Mouse (Mus musculus): ENCODE measurements around the gene Uqcc2. TPM values are rescaled to one million over a fixed set of nuclear protein-coding genes. Genes with fewer than 3 reads are reported as not detected.
A peak's percentile ranks its signal among the peaks of the same experiment; 100 is the strongest.

The Uqcc2 gene
- total RNA-seq, 1 experiment from 2014 or later, result 182 TPM

- no peak for DNase-seq
These were observed 21.2 kb upstream of the Uqcc2 start for GRCm38 (mm10) chr17:27154881-27155280.

- DNase-seq, result peak; percentile 40
These were observed 20.5 kb upstream of the Uqcc2 start for GRCm38 (mm10) chr17:27154256-27154655.

GRCm38 (mm10) chr17:27153773-27154193 lies 20.1 kb upstream of the Uqcc2 start:
- DNase-seq, result peak; percentile 89

GRCm38 (mm10) chr17:27152976-27153723 lies 19.4 kb upstream of the Uqcc2 start:
- DNase-seq, result no peak

- peak; percentile 66 for DNase-seq
These were observed 17.7 kb upstream of the Uqcc2 start for GRCm38 (mm10) chr17:27151411-27151810.

- peak; percentile 62 for DNase-seq
These were observed 17.2 kb upstream of the Uqcc2 start for GRCm38 (mm10) chr17:27150871-27151270.

- DNase-seq, result no peak
These were observed 12.7 kb upstream of the Uqcc2 start for GRCm38 (mm10) chr17:27146323-27146923.

GRCm38 (mm10) chr17:27144152-27144551 lies 10.4 kb upstream of the Uqcc2 start:
- no peak for DNase-seq

GRCm38 (mm10) chr17:27141971-27142450 lies 8.3 kb upstream of the Uqcc2 start:
- DNase-seq, result peak; percentile 66

GRCm38 (mm10) chr17:27140262-27140661 lies 6.5 kb upstream of the Uqcc2 start:
- DNase-seq, result no peak

GRCm38 (mm10) chr17:27139304-27139703 lies 5.6 kb upstream of the Uqcc2 start:
- DNase-seq, result no peak

- no peak for DNase-seq
These were observed 4.7 kb upstream of the Uqcc2 start for GRCm38 (mm10) chr17:27138396-27138795.

- DNase-seq, result no peak
These were observed 999 bp upstream of the Uqcc2 start for GRCm38 (mm10) chr17:27134715-27135114.

- no peak for DNase-seq
These were observed 471 bp upstream of the Uqcc2 start for GRCm38 (mm10) chr17:27134187-27134586.

- DNase-seq, result no peak
These were observed 1.5 kb downstream of the Uqcc2 start for GRCm38 (mm10) chr17:27132238-27132637.

GRCm38 (mm10) chr17:27131240-27131665 lies 2.5 kb downstream of the Uqcc2 start:
- DNase-seq, result peak; percentile 77

- DNase-seq, result peak; percentile 49
These were observed 3.5 kb downstream of the Uqcc2 start for GRCm38 (mm10) chr17:27130246-27130645.

- DNase-seq, result no peak
These were observed 3.9 kb downstream of the Uqcc2 start for GRCm38 (mm10) chr17:27129819-27130218.

- DNase-seq, result no peak
These were observed 4.4 kb downstream of the Uqcc2 start for GRCm38 (mm10) chr17:27129291-27129690.

GRCm38 (mm10) chr17:27128189-27128588 lies 5.5 kb downstream of the Uqcc2 start:
- DNase-seq, result no peak

GRCm38 (mm10) chr17:27126974-27127373 lies 6.7 kb downstream of the Uqcc2 start:
- DNase-seq, result no peak

GRCm38 (mm10) chr17:27125669-27126202 lies 8.0 kb downstream of the Uqcc2 start:
- DNase-seq, result no peak

- DNase-seq, result peak; percentile 92
These were observed 8.5 kb downstream of the Uqcc2 start for GRCm38 (mm10) chr17:27125185-27125584.
